Mouse (Mus musculus): Measurements from ENCODE around the gene Mavs.
"Not testable (repeated sequence)": the region's sequence is repeated elsewhere in the genome, so short reads cannot be mapped to it uniquely, and the experiment has no call there.

Gene Mavs

DNA sequence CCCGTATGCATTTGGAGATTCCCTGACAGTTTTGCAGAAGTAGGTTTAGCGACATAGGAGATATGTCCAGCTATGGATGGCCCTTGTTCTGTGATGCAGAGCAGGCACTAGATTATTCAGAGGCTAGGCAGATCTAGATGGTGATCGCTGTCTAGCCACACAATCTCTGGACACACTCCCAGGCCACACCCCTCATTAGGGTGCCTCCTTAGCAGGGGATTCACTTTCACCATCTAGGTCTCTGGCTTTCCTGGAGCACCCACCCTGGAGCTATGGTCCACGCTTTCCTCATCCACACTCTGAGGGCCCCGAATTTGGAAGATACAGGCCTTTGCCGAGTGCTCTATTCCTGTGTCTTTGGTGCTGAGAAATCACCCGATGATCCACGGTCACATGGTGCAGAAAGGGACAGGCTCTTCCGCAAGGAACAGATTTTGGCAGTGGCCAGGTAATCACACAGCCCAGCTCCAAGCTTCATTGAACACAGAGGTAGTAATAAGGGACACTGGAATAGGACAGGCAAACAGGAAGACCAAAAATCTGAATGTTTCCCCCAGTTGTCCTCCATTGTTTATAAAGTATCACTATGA is 22.7 kb upstream of the Mavs start:
- no peak for DNase-seq (ENCODE audit: low spot score in 2 of 2)

GRCm38 (mm10) chr2:131213773-131214172 is 20.1 kb upstream of the Mavs start:
- DNase-seq (ENCODE audit: low spot score in 2 of 2): no peak

DNA sequence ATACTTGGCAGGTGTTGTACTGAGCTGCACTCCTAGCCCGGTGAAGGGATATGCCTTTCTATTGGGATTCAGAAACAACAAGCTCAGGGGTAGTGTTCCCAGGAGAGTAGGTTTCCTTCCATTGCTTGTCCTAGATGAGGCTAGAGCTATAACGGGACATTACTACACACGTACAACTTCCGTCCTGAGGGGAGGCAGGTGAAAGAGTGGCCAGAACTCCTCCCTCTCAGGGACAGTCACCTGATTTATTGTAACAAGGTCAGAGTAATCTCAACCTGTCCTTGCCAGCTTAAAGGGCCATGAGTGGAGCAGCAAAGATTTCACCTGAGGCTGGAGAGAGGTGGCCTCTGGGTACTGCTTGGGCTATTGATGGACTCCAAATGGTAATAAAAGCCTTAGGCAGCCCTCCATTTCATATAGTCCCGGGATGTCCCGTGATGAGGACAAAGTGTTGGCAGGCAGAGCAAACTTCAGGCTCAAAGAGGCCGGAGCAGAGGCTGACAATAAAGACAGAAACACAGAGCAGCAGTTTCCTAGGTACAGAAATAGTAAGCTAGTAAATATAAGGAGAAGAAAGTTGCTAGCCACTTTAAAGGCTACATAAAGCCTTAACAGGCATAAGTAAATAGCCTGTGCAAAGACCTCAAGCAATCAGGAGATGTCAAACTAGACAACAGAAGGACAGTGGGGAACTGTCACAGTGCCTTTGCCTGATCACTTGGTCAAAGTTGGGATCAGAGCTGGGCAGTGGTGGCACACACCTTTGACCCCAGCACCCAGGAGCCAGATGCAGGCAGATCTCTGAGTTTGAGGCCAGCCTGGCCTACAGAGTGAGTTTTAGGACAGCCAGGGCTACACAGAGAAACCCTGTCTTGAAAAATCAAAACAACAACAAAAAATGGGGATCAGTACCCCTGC is 17.7 kb upstream of the Mavs start:
- no peak for DNase-seq (ENCODE audit: low spot score in 2 of 2)

DNA sequence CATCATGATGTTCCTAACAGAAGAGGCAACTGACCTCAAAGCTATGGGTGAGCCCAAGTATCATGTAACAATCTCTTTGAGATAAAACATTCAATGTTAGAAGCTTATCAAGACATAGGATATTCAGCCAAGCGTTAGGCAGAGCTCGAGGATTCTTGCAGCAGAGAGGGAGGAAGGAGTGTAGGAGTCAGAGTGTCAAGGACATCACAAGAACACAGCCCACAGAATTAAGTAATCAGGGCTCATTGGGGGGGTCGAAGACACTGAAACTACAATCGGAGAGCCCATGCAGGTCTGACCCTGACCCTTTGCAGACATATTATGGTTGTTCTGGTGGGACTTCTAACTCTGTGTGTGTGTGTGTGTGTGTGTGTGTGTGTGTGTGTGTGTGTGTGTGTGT is 13.8 kb upstream of the Mavs start:
- no peak for DNase-seq (ENCODE audit: low spot score in 2 of 2)

DNA sequence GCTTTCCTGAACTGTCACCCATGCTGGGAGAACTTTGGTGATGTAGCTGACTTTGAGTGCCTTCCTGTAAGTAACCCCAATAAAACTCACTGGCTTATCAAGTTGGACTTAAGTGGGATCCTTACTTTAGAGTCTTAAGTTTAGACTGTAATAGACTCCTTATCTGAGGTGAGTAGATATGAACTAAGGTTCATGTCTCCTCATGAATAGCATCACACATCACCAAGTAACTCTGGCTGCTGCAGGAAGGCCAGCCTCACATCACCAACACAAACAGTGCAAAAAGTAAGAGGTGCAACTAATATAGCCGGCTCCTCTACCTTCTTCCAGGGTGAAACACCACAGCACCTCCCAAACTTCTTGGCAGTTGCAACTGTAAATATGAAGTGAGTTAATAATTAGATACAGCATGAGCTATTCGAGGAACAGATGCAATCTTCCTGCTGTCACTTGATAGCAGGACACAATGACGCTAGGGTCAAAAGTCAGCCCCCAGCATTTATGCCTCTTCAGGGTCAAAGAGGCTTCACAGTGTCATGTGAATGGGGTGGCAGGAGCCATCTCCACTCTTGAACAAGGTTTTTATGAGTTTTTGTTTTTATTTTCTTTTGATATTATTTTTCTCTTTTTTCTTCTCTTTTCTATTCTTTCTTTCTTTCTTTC is 11.9 kb upstream of the Mavs start:
- no peak for DNase-seq (ENCODE audit: low spot score in 2 of 2)

DNA sequence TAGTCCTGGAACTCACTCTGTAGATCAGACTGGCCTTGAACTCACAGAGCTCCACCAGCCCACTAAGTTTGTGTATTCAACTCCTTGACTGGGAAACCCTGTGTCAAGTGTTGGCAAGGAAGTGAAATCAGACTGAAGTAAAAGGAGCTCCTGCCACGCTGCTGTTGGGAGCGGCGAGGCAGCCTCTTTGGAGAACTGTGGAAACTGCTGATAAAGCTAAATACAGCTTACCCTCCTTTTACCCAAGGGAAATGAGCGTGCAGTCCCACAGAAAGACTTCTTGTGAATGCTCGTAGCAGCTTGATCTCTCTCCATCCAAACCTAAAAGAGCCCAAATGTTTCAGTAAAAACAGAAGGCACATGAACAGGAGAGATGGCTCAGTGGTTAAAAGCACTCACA is 11.3 kb upstream of the Mavs start:
- DNase-seq (ENCODE audit: low spot score in 2 of 2): no peak

DNA sequence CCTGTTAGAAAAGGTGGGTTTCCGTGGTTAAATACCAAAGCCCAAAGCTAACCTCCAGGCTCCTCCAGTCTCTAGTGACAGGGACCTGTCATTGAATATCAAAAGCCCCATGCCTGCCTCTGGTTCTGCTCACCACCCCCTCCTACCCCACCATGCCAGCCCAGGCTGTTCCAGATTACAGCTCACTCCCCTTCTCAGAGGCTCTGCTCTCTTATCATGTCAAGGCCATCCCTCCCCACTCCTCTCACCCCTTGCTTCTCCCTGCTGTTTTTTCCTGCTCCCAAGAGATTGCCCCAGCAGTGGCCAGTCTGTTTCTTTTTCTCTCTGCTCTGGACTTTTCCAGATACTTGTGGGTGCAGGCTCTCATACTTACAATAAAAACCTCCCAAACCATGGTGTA is 10.3 kb upstream of the Mavs start:
- DNase-seq (ENCODE audit: low spot score in 2 of 2): no peak

DNA sequence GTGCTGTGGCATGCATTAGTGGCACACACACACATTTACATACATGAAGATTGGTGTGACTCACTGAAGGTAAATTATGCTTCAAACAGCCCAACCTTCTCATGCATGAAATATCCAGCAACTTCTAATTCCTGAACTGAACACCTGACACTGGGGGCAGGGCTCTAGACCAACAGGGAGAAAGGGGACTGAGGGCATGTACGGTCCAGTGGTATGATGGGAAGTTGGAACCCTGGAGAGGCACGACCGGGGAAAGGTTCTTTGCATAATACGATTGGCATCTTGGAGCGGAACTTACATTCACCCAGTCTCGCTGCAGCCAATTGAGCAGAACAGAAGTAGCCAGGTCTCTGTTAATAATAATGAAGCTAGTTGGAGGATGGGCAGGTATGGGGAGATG is 8.7 kb upstream of the Mavs start:
- no peak for DNase-seq (ENCODE audit: low spot score in 2 of 2)

DNA sequence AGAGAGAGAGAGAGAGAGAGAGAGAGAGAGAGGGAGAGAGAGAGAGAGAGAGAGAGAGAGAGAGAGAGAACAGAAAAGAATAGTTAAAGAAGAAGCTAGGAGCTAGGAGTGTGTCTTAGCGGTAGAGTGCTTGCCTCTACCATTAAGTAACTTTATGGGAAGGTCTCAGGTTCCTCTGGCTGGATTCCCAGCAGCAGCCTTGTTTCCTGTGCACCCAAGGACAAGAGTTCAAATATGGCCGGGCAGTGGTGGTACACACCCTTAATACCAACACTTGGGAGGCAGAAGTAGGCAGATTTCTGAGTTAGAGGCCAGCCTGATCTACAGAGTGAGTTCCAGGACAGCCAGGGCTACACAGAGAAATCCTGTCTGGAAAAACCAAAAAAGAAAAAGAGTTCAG is 7.2 kb upstream of the Mavs start:
- DNase-seq (ENCODE audit: low spot score in 2 of 2): not testable (repeated sequence)

- DNase-seq (ENCODE audit: low spot score in 2 of 2): no peak
Measured at GRCm38 (mm10) chr2:131227243-131227642, 6.6 kb upstream of the Mavs start.

DNA sequence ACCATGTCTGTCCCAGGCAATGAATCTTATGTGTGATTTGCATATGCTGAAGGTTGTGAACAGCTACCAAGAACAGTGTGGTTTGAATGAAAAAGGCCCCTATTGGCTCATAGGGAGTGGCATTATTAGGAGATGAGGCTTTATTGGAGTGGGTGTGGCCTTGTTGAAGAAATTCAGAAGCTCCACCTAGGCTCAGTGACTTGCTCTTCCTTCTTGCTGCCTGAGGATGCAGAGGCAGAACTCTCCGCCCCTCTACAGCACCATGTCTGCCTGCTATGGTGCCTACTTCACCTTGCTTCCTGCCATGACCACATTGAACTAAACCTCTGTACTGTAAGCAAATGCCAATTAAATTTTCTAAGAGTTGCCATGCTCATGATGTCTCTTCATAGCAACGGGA is 1.3 kb upstream of the Mavs start:
- DNase-seq (ENCODE audit: low spot score in 2 of 2): no peak

DNA sequence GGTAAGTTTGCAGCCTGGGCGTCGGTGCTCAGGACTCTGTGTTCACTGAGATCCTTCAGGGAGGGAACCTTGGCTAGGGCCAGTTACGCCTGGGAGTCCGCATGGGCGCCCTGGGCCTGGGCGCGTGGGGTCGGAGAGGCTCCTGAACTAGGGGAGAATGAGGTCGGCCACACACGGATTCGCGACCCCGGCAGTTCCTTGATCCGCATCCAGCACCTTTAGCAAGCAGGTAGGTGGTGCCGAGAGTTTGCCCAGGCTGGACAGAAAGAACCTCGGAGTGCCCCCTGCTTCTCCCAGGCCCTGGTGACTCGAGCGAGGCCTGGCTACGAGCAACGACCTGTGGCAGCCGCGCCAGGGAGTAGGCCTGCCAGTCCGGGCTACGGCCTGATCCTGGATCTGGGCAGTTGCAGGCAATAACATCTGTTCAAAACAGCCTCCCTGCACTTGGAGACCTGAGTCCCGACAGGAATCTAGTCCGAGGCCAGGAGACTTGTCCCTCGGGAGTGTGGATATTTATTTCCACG is 326 bp downstream of the Mavs start:
- no peak for DNase-seq (ENCODE audit: low spot score in 2 of 2)

DNA sequence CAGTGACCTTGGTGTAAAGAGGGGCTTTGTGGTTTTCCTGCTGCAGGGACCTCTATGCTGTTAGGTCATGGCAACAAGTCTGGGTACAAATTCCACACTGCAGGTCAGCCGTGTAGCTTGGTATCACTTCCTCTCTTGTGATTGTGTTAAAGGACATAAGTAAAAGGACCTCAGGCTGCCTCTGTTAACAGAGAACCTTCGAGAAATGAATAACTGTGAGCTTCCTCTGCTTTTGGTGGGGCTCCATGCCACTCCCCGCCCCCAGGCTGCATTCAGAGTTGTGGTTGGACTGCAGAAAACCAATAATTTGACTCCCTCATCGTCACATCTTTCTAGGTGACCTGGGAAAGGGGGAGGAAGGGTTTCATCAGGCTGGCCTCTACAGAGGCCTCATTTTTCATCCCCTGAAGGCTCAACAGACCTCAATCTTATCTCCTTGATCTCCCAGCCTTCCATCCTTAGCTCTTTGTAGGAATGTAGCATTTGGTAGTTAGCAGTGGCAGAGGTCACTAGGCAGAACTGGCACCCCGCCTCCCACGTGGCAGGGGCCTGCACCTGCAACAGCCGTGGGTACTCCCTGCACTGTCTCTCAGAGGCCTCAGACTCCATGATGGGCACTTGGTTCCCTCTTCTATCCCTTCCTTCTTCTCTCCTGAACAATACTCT is 1.2 kb downstream of the Mavs start:
- DNase-seq (ENCODE audit: low spot score in 2 of 2): no peak

DNA sequence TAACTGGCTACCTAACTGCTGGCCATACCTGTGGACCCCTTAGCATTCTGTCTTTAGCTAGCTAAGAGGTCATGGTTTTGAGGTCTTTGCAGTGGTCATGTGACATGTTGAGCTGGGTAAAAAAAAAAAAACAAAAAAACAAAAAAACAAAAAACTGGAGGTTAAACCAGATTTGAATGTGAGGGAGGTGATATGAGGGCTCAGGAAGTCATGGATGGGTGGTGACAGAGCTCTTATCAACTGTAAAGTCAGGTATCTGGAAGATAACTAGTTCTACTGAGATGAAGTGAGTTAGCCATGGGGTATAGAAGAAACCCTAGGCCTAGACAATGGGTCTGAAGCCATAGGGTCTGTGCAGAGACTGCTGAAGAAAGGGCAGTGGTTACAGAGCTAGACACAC is 8.3 kb downstream of the Mavs start:
- no peak for DNase-seq (ENCODE audit: low spot score in 2 of 2)

DNA sequence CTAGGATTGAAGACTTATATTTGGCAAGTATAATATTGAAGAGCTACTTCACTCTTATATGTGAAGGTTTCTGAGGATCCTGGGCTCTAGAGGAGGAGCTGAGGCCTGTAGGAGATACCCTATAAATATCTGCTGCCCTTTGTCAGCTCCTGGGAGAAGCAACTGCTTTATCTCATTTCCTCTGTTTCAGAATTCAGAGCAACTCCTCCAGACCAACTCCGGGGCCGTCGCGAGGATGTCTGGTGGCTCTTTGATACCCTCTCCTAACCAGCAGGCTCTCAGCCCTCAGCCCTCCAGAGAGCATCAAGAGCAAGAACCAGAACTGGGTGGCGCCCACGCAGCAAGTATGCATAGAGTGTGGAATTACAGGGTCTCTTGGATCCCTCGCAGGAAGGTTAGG is 9.1 kb downstream of the Mavs start:
- no peak for DNase-seq (ENCODE audit: low spot score in 2 of 2)

DNA sequence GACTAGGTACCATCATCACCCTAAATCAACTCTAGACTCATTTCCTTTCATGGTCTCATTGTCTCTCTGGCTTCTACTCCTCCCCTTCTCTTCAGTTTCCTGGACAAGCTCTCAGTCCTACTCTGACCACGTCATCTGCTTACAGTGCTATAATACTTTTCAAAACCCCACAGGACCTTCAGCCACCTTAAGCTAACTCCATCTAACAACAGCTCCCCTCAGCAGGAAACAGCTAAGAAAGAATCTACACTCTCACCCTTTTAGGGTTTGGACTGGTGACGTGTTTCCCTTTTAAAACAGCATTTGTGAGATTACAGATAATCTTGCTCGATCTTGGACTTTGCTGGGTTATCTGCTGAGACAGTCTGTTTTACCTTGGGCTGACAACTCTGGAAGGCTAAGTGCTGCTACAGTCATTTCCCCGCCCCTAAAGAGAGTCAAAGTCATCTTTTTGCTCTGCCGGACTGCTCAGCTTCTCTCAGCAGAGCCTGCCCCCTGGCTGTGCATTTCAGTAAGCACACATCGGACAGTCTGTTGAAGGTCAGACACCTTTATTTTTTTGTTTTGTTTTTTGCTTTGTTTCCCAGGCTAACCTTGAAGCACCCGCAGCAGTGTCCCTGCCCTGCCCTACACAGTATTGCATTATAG is 19.9 kb downstream of the Mavs start:
- DNase-seq (ENCODE audit: low spot score in 2 of 2): peak in 1 of 2 experiments; percentile 14

GRCm38 (mm10) chr2:131254329-131254713 is 20.5 kb downstream of the Mavs start:
- DNase-seq (ENCODE audit: low spot score in 2 of 2): no peak

DNA sequence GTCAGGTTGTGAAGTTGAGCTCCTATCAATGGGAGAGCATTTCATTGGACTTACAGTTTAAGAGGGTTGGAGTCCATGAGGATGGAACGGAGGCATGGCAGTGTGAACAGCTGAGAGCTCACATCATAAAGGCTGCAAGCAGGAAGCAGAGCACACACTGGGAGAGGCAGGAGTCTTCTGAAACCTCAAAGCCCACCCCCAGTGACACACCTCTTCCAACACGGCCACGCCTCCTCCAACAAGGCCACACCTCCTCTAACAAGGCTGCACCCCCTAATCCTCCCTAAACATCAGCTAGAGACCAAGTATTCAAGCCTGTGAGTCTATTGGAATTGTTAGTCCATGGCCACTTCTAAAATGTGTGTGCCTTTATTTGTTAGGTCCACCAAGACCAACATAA is 21.9 kb downstream of the Mavs start:
- DNase-seq (ENCODE audit: low spot score in 2 of 2): no peak

DNA sequence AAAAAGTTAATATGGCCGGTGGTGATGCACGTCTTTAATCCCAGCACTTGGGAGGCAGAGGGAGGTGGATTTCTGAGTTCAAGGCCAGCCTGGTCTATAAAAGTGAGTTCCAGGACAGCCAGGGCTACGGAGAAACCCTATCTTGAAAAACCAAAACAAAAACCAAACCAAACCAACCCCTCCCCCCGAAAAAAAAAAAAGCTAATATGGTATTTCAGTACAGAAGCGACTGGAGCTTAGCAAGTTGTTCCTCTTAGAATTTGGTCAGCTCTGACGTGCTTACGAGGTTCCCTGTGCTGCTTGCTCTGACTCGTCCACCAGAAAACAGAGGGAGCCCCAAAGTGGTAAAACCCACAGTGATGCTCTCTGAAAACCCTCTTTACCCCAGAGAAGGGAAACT is 24.8 kb downstream of the Mavs start:
- no peak for DNase-seq (ENCODE audit: low spot score in 2 of 2)

GRCm38 (mm10) chr2:131260544-131261307 is 26.9 kb downstream of the Mavs start:
- no peak for DNase-seq (ENCODE audit: low spot score in 2 of 2)

Measured in frontal cortex, postnatal 14 days (tissue).